Mouse (Mus musculus): ENCODE data around the gene Itga9. TPM values are rescaled to one million over a fixed set of nuclear protein-coding genes. Genes with fewer than 3 reads are reported as not detected.

The Itga9 gene
- polyA plus RNA-seq, 1 experiment from 2014 or later: 4.8 TPM

- 40% methylated on average over 6 of the region's 6 CpGs for WGBS (ENCODE audit: insufficient replicate concordance)
- Histone ChIP-seq H3K9ac (replicated peaks) (no peak overlapping the region), H3K36me3 (replicated peaks; ENCODE audit: insufficient read depth, low read length) (no peaks in the 10 kb centered on the region), H3K27ac (ENCODE audit: low read depth) (no peak overlapping the region), H3K4me1 (ENCODE audit: insufficient read depth) (peaks cover 11% of the 10 kb centered on the region), H3K27me3 (ENCODE audit: insufficient read depth, low read length) (no peaks in the 10 kb centered on the region), H3K9me3 (ENCODE audit: low read length) (no peaks in the 10 kb centered on the region), H3K4me3 (ENCODE audit: low read depth, low read length) (no peak overlapping the region), H3K4me2 (ENCODE audit: low read depth, low read length) (peak overlapping the region; percentile 40)
- DNase-seq (no peak), ATAC-seq (0 out of 2 replicates have a peak, but pooled peaks have one; percentile 38)
- no peak for TF ChIP-seq EP300 (IDR thresholded peaks at IDR 0.05; ENCODE audit: low read depth)
- no peak for TF ChIP-seq CTCF (IDR thresholded peaks at IDR 0.05; ENCODE audit: low read depth)
Measured at GRCm38 (mm10) chr9:118631775-118632757, 25.6 kb downstream of the Itga9 start.

- ATAC-seq: peak; percentile 55; the same call in 1 of the 2 replicates
- H3K4me3 ChIP-seq (ENCODE audit: low read depth, low read length): no peak overlapping the region
Measured at GRCm38 (mm10) chr9:118632758-118633143, 26.3 kb downstream of the Itga9 start.

DNA sequence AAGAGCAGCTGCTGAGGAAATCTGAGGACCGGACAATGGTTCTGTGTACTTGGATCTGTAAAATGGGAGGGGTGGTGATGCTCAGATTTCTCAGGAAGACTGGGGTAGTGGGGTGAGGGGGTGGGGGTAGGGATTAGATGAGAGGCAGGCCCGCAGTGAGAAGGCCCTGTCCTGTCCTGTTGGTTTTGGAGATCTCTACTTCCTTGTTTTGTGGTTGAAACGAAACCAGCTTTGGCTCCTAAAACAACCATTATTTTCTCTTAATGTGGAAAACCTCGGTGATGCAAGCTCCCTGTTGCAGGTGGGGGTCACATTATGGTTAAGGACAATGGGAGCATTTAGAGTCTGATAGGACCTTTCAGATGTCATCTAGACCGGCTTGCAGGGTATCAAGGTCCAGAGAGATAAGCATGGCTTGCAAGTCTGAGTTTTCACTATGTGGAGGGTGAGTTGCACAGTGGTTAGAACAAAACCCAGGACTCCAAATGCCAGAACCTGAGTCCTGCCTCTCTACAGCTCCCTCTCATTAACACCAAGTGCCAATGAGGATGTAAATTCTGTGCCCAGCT lies 32.2 kb downstream of the Itga9 start:
- H3K4me2 ChIP-seq (ENCODE audit: low read depth, low read length): no peak overlapping the region
- H3K9ac ChIP-seq (replicated peaks): no peak overlapping the region
- H3K36me3 ChIP-seq (replicated peaks; ENCODE audit: insufficient read depth, low read length): no peaks in the 10 kb centered on the region
- no peak overlapping the region for H3K4me3 ChIP-seq (ENCODE audit: low read depth, low read length)
- ATAC-seq: no peak
- TF ChIP-seq CTCF (IDR thresholded peaks at IDR 0.05; ENCODE audit: low read depth) (no peak), EP300 (IDR thresholded peaks at IDR 0.05; ENCODE audit: low read depth) (no peak)
- H3K4me1 ChIP-seq (ENCODE audit: insufficient read depth): no peaks in the 10 kb centered on the region
- no peak overlapping the region for H3K27ac ChIP-seq (ENCODE audit: low read depth)
- H3K27me3 ChIP-seq (ENCODE audit: insufficient read depth, low read length): no peaks in the 10 kb centered on the region
- DNase-seq: no peak
- no peaks in the 10 kb centered on the region for H3K9me3 ChIP-seq (ENCODE audit: low read length)
- 33% methylated on average over 5 of the region's 5 CpGs for WGBS (ENCODE audit: insufficient replicate concordance)

More at GRCm38 (mm10) chr9:118632758-118633143, 26.3 kb downstream of the Itga9 start:
- no peak for DNase-seq
- H3K9me3 ChIP-seq (ENCODE audit: low read length): no peaks in the 10 kb centered on the region
- peak overlapping the region; percentile 40 for H3K4me2 ChIP-seq (ENCODE audit: low read depth, low read length)
- H3K27me3 ChIP-seq (ENCODE audit: insufficient read depth, low read length): no peaks in the 10 kb centered on the region
- H3K9ac ChIP-seq (replicated peaks): no peak overlapping the region
- TF ChIP-seq CTCF (IDR thresholded peaks at IDR 0.05; ENCODE audit: low read depth) (no peak), EP300 (IDR thresholded peaks at IDR 0.05; ENCODE audit: low read depth) (peak; percentile 60)
- H3K4me1 ChIP-seq (ENCODE audit: insufficient read depth): peaks cover 11% of the 10 kb centered on the region
- WGBS (ENCODE audit: insufficient replicate concordance): 20% methylated on average over 14 of the region's 14 CpGs
- peak overlapping the region; percentile 55; the same call in 1 of the 2 replicates for H3K27ac ChIP-seq (ENCODE audit: low read depth)
- no peaks in the 10 kb centered on the region for H3K36me3 ChIP-seq (replicated peaks; ENCODE audit: insufficient read depth, low read length)

- Histone ChIP-seq H3K27ac (ENCODE audit: low read depth) (0 out of 2 replicates have a peak overlapping the region, but pooled peaks have one; percentile 29), H3K4me2 (ENCODE audit: low read depth, low read length) (no peak overlapping the region), H3K36me3 (replicated peaks; ENCODE audit: insufficient read depth, low read length) (no peaks in the 10 kb centered on the region), H3K27me3 (ENCODE audit: insufficient read depth, low read length) (no peaks in the 10 kb centered on the region), H3K4me3 (ENCODE audit: low read depth, low read length) (no peak overlapping the region), H3K4me1 (ENCODE audit: insufficient read depth) (no peaks in the 10 kb centered on the region), H3K9me3 (ENCODE audit: low read length) (no peaks in the 10 kb centered on the region), H3K9ac (replicated peaks) (no peak overlapping the region)
- WGBS (ENCODE audit: insufficient replicate concordance): 46% methylated on average over 17 of the region's 17 CpGs
- DNase-seq (no peak), ATAC-seq (no peak)
- TF ChIP-seq EP300 (IDR thresholded peaks at IDR 0.05; ENCODE audit: low read depth) (peak; percentile 49; the same call in 1 of the 2 replicates), CTCF (IDR thresholded peaks at IDR 0.05; ENCODE audit: low read depth) (no peak)
Measured at GRCm38 (mm10) chr9:118645698-118646355, 39.3 kb downstream of the Itga9 start.

DNA sequence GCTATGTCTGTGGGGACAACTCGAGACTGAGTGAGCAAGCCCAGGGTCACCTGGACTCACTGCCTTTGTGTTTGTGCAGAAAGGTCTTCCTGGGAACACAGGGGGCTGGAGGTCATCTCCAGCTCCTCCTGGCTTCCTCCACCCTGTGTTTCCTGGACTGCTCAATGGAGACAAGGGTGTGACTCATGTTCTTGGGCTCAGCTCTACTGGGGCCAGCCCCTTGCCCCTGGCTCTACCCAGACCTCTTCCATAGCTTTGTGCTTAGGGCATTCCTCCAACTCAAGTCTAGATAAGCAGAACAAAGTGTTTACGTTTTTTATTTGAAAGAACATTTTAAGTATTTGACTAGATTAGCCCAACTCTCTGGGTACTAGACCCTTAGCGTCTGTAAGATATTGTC lies 41.0 kb downstream of the Itga9 start:
- H3K9ac ChIP-seq (replicated peaks): no peak overlapping the region
- H3K27ac ChIP-seq (ENCODE audit: low read depth): no peak overlapping the region
- ATAC-seq: peak; percentile 67
- H3K4me3 ChIP-seq (ENCODE audit: low read depth, low read length): no peak overlapping the region
- DNase-seq: no peak
- WGBS (ENCODE audit: insufficient replicate concordance): 55% methylated on average over 3 of the region's 3 CpGs
- no peak overlapping the region for H3K4me2 ChIP-seq (ENCODE audit: low read depth, low read length)
- no peaks in the 10 kb centered on the region for H3K36me3 ChIP-seq (replicated peaks; ENCODE audit: insufficient read depth, low read length)
- no peaks in the 10 kb centered on the region for H3K9me3 ChIP-seq (ENCODE audit: low read length)
- no peaks in the 10 kb centered on the region for H3K27me3 ChIP-seq (ENCODE audit: insufficient read depth, low read length)
- H3K4me1 ChIP-seq (ENCODE audit: insufficient read depth): no peaks in the 10 kb centered on the region
- TF ChIP-seq CTCF (IDR thresholded peaks at IDR 0.05; ENCODE audit: low read depth) (no peak), EP300 (IDR thresholded peaks at IDR 0.05; ENCODE audit: low read depth) (0 out of 2 replicates have a peak, but pooled peaks have one; percentile 15)

DNA sequence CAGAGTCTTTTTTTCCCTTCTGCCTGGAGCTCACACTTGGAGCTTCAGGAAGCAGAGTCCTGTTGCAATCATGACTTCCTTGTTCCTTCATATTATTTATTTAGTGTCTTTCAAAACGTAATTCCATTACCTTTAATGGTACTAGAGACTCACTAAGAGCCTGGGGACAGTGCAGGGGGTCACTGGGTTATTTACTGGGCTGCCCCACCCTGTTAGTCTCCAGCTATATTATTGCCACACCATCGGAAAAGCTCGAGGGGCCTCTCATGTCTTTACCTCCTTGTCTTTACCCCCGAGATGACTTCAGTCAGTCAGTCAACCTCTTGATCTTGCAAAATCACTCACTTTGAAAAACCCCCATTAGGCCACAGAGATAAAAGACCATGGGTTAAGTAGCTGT lies 44.5 kb downstream of the Itga9 start:
- DNase-seq: no peak
- no peak for ATAC-seq
- Histone ChIP-seq H3K36me3 (replicated peaks; ENCODE audit: insufficient read depth, low read length) (no peaks in the 10 kb centered on the region), H3K4me2 (ENCODE audit: low read depth, low read length) (no peak overlapping the region), H3K27me3 (ENCODE audit: insufficient read depth, low read length) (no peaks in the 10 kb centered on the region), H3K9ac (replicated peaks) (no peak overlapping the region), H3K27ac (ENCODE audit: low read depth) (no peak overlapping the region), H3K9me3 (ENCODE audit: low read length) (no peaks in the 10 kb centered on the region), H3K4me1 (ENCODE audit: insufficient read depth) (peaks cover 9% of the 10 kb centered on the region; the same call in 1 of the 2 replicates), H3K4me3 (ENCODE audit: low read depth, low read length) (no peak overlapping the region)
- TF ChIP-seq EP300 (IDR thresholded peaks at IDR 0.05; ENCODE audit: low read depth): no peak
- TF ChIP-seq CTCF (IDR thresholded peaks at IDR 0.05; ENCODE audit: low read depth): no peak
- 56% methylated on average over 4 of the region's 4 CpGs for WGBS (ENCODE audit: insufficient replicate concordance)

Measured in liver, postnatal 0 days (tissue).